Mouse (Mus musculus): ENCODE data around the gene Tmem80.

DNA sequence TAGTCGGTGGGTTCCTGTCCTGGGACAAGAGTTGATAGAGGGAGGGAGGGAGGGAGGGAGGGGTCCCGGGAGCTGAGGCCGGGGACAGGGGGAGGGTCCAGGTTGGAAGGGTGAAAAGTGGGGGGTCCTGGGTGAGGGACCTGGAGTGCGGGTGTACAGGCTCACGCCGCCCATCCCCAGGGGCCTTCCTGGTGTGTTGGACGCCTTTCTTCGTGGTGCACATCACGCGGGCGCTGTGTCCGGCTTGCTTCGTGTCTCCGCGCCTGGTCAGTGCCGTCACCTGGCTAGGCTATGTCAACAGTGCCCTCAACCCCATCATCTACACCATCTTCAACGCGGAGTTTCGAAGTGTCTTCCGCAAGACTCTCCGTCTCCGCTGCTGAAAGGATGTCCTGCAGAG lies 33.1 kb upstream of the Tmem80 start:
- no peak for TF ChIP-seq CTCF (IDR thresholded peaks at IDR 0.05; ENCODE audit: insufficient read depth, low read depth, low read length)
- no peak for TF ChIP-seq POLR2A (IDR thresholded peaks at IDR 0.05; ENCODE audit: insufficient read depth, low read depth, low read length)

Measured in olfactory bulb, adult 2 months (tissue).